Comparison of ENCODE assay signal across 26 mouse cellular contexts in genomic region chr8:10596353-10596752, GRCm38 (mm10).
"Had no signal": no experiment of that assay in that cellular context is flagged by ENCODE, and none has a peak within 500 bp of the region (broad histone marks: within the 10 kb centered on the region; RNA-seq: fewer than 3 reads in every experiment).

No protein-coding gene starts in this region.

- H3K9ac ChIP-seq: hindbrain, embryonic 12.5 days; hindbrain, embryonic 14.5 days; intestine, embryonic 15.5 days; limb, embryonic 13.5 days; limb, embryonic 15.5 days; liver, embryonic 14.5 days had no signal

- H3K27me3 ChIP-seq: hindbrain, embryonic 12.5 days; intestine, embryonic 15.5 days; limb, embryonic 13.5 days; limb, embryonic 15.5 days had no signal

- H3K36me3 ChIP-seq: hindbrain, embryonic 10.5 days; hindbrain, embryonic 12.5 days; intestine, embryonic 15.5 days; limb, embryonic 13.5 days; limb, embryonic 15.5 days had no signal

- ATAC-seq: hindbrain, embryonic 16.5 days; inflammation-experienced regulatory T-cells, adult 6 months; intestine, embryonic 15.5 days; intestine, postnatal 0 days had no signal

- DNase-seq: gastrocnemius, adult 2 months; gastrocnemius, postnatal 10 days; gastrocnemius, postnatal 25 days; heart, adult 2 months; heart, postnatal 10 days; heart, postnatal 4 days; kidney, adult 18-20 months; kidney, adult 8-10 months; kidney, postnatal 10 days; kidney, postnatal 25 days; kidney, postnatal 4 days; layer of hippocampus, postnatal 36 days; left cerebral cortex, postnatal 4 days had no signal

- H3K4me2 ChIP-seq: heart, embryonic 11.5 days; hindbrain, embryonic 12.5 days; hindbrain, embryonic 14.5 days; intestine, embryonic 15.5 days; limb, embryonic 13.5 days; limb, embryonic 15.5 days; liver, embryonic 11.5 days had no signal

- H3K4me3 ChIP-seq: gastrocnemius, adult 2 months; heart, adult 2 months; hindbrain, embryonic 10.5 days; hindbrain, embryonic 12.5 days; intestine, embryonic 15.5 days; layer of hippocampus, adult 2 months; limb, embryonic 13.5 days; limb, embryonic 15.5 days had no signal

- H3K9me3 ChIP-seq: hindbrain, embryonic 10.5 days; hindbrain, embryonic 12.5 days; intestine, embryonic 15.5 days; limb, embryonic 13.5 days; limb, embryonic 15.5 days had no signal

- H3K4me1 ChIP-seq: hindbrain, embryonic 12.5 days; intestine, embryonic 15.5 days; limb, embryonic 13.5 days; limb, embryonic 15.5 days had no signal

- H3K27ac ChIP-seq: gastrocnemius, adult 2 months; heart, adult 2 months; hindbrain, embryonic 10.5 days; hindbrain, embryonic 12.5 days; hindbrain, embryonic 14.5 days; intestine, embryonic 15.5 days; layer of hippocampus, adult 2 months; limb, embryonic 13.5 days; limb, embryonic 15.5 days; liver, embryonic 14.5 days had no signal
